Mouse (Mus musculus) limb, embryonic 13.5 days (tissue): Measurements from ENCODE around the gene Rmi2. TPM values are rescaled to one million over a fixed set of nuclear protein-coding genes. Genes with fewer than 3 reads are reported as not detected.
A peak's percentile ranks its signal among the peaks of the same experiment; 100 is the strongest.

Source experiments
- ATAC-seq: fragments of 200-750 bp; cut with Nextera tagmentation; 2 replicates; pipeline ENCODE4 v1.8.0; 2017; ENCODE audit warnings: low read depth, moderate number of reproducible peaks, moderate TSS enrichment; ENCODE audit not compliant: low FRiP score
- H3K27ac ChIP-seq: fragments of 300-500 bp; sonication (generic); 2 replicates; pipeline ENCODE4 v1.5.1; 2015; ENCODE audit warnings: inconsistent platforms, mild to moderate bottlenecking, moderate library complexity
- H3K27me3 ChIP-seq: fragments of 300-500 bp; sonication (generic); 2 replicates; pipeline ENCODE4 v1.6.1; 2015; ENCODE audit warnings: mild to moderate bottlenecking, inconsistent platforms
- H3K36me3 ChIP-seq: fragments of 300-500 bp; sonication (generic); 2 replicates; pipeline ENCODE4 v1.6.1; 2015; ENCODE audit warnings: inconsistent platforms, mild to moderate bottlenecking, moderate library complexity
- H3K4me1 ChIP-seq: fragments of 300-500 bp; sonication (generic); 2 replicates; pipeline ENCODE4 v1.6.1; 2015; ENCODE audit warnings: inconsistent platforms
- H3K4me2 ChIP-seq: fragments of 300-500 bp; sonication (generic); replicated peaks from 2 replicates; pipeline ENCODE4 v1.6.1; 2015; ENCODE audit warnings: inconsistent platforms, mild to moderate bottlenecking, moderate library complexity
- H3K4me3 ChIP-seq: fragments of 300-500 bp; sonication (generic); 2 replicates; pipeline ENCODE4 v1.5.1; 2015; ENCODE audit warnings: moderate library complexity, mild to moderate bottlenecking, inconsistent platforms
- H3K9ac ChIP-seq: fragments of 300-500 bp; sonication (generic); 2 replicates; pipeline ENCODE4 v1.6.1; 2015; ENCODE audit warnings: mild to moderate bottlenecking, inconsistent platforms
- H3K9me3 ChIP-seq: fragments of 300-500 bp; sonication (generic); 2 replicates; pipeline ENCODE4 v1.6.1; 2016; ENCODE audit warnings: inconsistent platforms
- WGBS: fragments of 180-500 bp; shearing (Covaris S2); methylation state at CpG from one replicate; pipeline ENCODE4 v1.1.7; 2015; 5-methylcytosine and 5-hydroxymethylcytosine counted together
- polyA plus RNA-seq: library from polyadenylated mRNA; unstranded; fragments of >200 nt; fragmentation: Nextera tagmentation; extraction: Ambion mirVana; gene quantifications from 2 replicates; pipeline ENCODE4 v1.2.1, GENCODE M21; 2015

Rmi2 gene
- polyA plus RNA-seq, 1 experiment from 2014 or later, result 4.8 TPM

DNA sequence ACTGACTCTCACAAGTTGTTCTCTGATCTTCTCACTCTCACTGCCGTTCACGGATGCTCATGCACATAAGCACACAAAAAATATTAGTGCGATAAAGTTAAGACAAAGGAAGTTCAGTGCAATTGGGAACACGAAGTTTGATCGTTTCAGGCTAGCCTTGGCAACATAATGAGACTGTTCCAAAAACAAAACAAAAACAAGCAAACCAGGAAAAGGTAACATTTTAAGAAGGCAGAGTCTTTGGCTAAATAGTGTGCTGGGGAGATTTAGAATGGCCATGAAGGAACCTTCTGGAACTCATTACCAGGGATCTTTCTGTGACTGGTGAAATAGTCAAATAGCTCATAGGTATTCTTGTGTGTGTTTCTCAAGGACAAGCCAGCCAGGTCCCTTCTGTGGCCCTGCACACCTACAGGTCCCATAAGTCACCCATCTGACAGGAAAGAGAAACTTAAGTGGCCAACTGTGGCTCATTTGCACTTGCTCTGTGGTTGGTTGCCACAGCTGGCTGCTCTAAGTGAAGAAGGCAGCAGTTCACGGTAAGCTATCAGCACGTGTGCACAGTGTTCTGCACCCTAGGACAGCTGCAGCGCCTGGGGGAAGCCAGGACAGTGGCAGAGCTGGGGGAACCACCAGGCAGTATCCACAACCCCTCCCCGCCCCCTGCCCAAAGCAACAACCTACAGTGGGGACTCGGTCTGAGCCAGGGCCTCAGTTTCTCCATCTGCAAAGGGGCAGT lies 28.9 kb upstream of the Rmi2 start, which contains the start of gene Prm1:
Gene Prm1, minus strand, starts transcription at position 51 of the 739 bp plus-strand sequence.
- ATAC-seq, result no peak
- Histone ChIP-seq H3K27ac (no peak within 1 kb of the TSS), H3K9ac (peak within 1 kb of the TSS; percentile 35; the same call in 1 of the 2 replicates), H3K36me3 (no peaks in the 10 kb centered on the region), H3K4me1 (peaks cover 11% of the 10 kb centered on the region), H3K4me2 (no peak within 1 kb of the TSS), H3K4me3 (no peak within 1 kb of the TSS), H3K27me3 (no peaks in the 10 kb centered on the region), H3K9me3 (no peaks in the 10 kb centered on the region)
- WGBS, result 70% methylated on average over 10 of the region's 10 CpGs

- H3K36me3 ChIP-seq, result no peaks in the 10 kb centered on the region
- no peaks in the 10 kb centered on the region for H3K9me3 ChIP-seq
- no peak for ATAC-seq
- H3K4me1 ChIP-seq, result peaks cover 11% of the 10 kb centered on the region
- H3K27me3 ChIP-seq, result no peaks in the 10 kb centered on the region
- no peak overlapping the region for H3K27ac ChIP-seq
- H3K4me2 ChIP-seq, result no peak overlapping the region
- no peak overlapping the region for H3K4me3 ChIP-seq
- no peak overlapping the region for H3K9ac ChIP-seq
- WGBS, result 100% methylated on average over 1 of the region's 1 CpGs
These were observed 24.5 kb upstream of the Rmi2 start for GRCm38 (mm10) chr16:10810376-10810775.

DNA sequence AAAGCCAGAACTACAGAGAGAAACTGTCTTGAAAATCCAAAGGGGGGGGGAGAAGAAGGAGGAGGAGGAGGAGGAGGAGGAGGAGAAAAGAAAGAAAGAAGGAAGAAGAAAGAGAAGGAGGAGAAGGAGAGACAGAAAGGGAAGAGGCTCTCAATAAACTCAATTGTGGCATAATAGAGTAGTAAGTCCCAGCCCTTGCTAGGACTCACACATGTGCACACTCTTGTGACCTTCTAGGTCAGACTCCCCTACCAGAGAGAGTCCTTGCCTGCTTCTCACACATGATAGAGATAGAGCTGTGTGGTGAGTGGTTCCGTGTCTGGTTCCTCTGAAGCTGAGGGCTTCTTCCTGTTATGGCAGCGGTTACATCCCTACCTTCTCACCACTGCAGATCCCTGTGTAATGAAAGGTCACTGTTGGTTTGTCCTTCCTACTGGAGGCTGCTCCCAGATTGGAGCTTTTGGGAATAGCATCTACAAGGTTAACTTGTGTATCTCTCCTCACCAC lies 21.9 kb upstream of the Rmi2 start, which contains the start of gene Gm11172:
Gene Gm11172, plus strand, starts transcription at position 51 of the 507 bp plus-strand sequence.
- no peaks in the 10 kb centered on the region for H3K36me3 ChIP-seq
- no peaks in the 10 kb centered on the region for H3K4me1 ChIP-seq
- no peaks in the 10 kb centered on the region for H3K9me3 ChIP-seq
- H3K9ac ChIP-seq, result no peak within 1 kb of the TSS
- H3K4me3 ChIP-seq, result no peak within 1 kb of the TSS
- H3K27me3 ChIP-seq, result no peaks in the 10 kb centered on the region
- no peak within 1 kb of the TSS for H3K27ac ChIP-seq
- 85% methylated on average over 2 of the region's 2 CpGs for WGBS
- H3K4me2 ChIP-seq, result no peak within 1 kb of the TSS
- no peak for ATAC-seq

- Histone ChIP-seq H3K4me1 (no peaks in the 10 kb centered on the region), H3K4me3 (no peak overlapping the region), H3K4me2 (no peak overlapping the region), H3K27ac (no peak overlapping the region), H3K9ac (no peak overlapping the region), H3K27me3 (no peaks in the 10 kb centered on the region), H3K9me3 (no peaks in the 10 kb centered on the region), H3K36me3 (no peaks in the 10 kb centered on the region)
- WGBS, result 82% methylated on average over 4 of the region's 4 CpGs
- no peak for ATAC-seq
These were observed 21.1 kb upstream of the Rmi2 start for GRCm38 (mm10) chr16:10813726-10814125.

GRCm38 (mm10) chr16:10814864-10815263 lies 20.0 kb upstream of the Rmi2 start:
- H3K9ac ChIP-seq, result no peak overlapping the region
- no peak overlapping the region for H3K4me3 ChIP-seq
- H3K4me2 ChIP-seq, result no peak overlapping the region
- no peak for ATAC-seq
- no peaks in the 10 kb centered on the region for H3K9me3 ChIP-seq
- no peaks in the 10 kb centered on the region for H3K36me3 ChIP-seq
- no peaks in the 10 kb centered on the region for H3K4me1 ChIP-seq
- H3K27ac ChIP-seq, result no peak overlapping the region
- WGBS, result 76% methylated on average over 4 of the region's 4 CpGs
- no peaks in the 10 kb centered on the region for H3K27me3 ChIP-seq

DNA sequence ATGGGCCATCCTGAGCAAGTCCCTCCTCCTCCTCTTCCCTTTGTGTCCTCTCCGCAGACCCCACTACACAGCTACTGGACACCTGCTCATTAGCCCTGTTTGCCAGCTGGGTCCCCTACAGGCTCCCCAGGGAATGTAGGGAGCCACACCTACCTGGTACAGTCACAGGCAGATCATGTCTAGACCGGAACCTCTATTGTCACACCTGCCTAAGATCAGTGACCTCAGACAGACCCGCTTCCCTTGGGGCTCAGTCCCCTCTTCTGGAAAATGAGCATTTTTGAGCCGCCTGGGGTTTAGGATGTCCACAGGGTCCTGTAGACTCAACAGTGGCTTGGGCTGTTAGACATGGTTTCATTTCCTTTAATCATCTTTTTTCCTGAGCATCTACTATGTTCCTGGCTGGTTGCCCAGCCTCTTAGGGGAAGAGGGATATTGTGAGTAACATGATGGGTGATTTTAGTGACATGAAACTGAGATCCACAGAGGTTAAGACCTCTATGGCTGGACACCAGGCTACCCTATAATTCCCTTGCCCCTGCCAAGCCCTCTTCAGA lies 16.2 kb upstream of the Rmi2 start:
- no peak overlapping the region for H3K4me3 ChIP-seq
- 80% methylated on average over 4 of the region's 4 CpGs for WGBS
- peaks cover 9% of the 10 kb centered on the region for H3K4me1 ChIP-seq
- no peaks in the 10 kb centered on the region for H3K36me3 ChIP-seq
- H3K4me2 ChIP-seq, result no peak overlapping the region
- H3K9ac ChIP-seq, result no peak overlapping the region
- H3K9me3 ChIP-seq, result 0 out of 2 replicates have a peak, but pooled peaks cover 3% of the 10 kb centered on the region
- no peaks in the 10 kb centered on the region for H3K27me3 ChIP-seq
- no peak overlapping the region for H3K27ac ChIP-seq
- no peak for ATAC-seq

GRCm38 (mm10) chr16:10819966-10820365 lies 14.9 kb upstream of the Rmi2 start:
- WGBS, result 73% methylated on average over 3 of the region's 3 CpGs
- no peaks in the 10 kb centered on the region for H3K36me3 ChIP-seq

GRCm38 (mm10) chr16:10821387-10821786 lies 13.5 kb upstream of the Rmi2 start:
- Histone ChIP-seq H3K27ac (no peak overlapping the region), H3K27me3 (no peaks in the 10 kb centered on the region), H3K9ac (no peak overlapping the region), H3K4me3 (no peak overlapping the region), H3K4me2 (no peak overlapping the region), H3K4me1 (peaks cover 25% of the 10 kb centered on the region), H3K9me3 (0 out of 2 replicates have a peak, but pooled peaks cover 3% of the 10 kb centered on the region), H3K36me3 (no peaks in the 10 kb centered on the region)
- WGBS, result 37% methylated on average over 4 of the region's 4 CpGs
- no peak for ATAC-seq

More at GRCm38 (mm10) chr16:10819966-10820365, 14.9 kb upstream of the Rmi2 start:
- Histone ChIP-seq H3K4me2 (no peak overlapping the region), H3K27ac (no peak overlapping the region), H3K4me3 (no peak overlapping the region), H3K9ac (no peak overlapping the region), H3K9me3 (0 out of 2 replicates have a peak, but pooled peaks cover 3% of the 10 kb centered on the region), H3K27me3 (no peaks in the 10 kb centered on the region), H3K4me1 (peaks cover 12% of the 10 kb centered on the region)
- no peak for ATAC-seq

- 92% methylated on average over 1 of the region's 1 CpGs for WGBS
These were observed 10.3 kb upstream of the Rmi2 start for GRCm38 (mm10) chr16:10824536-10824935.

DNA sequence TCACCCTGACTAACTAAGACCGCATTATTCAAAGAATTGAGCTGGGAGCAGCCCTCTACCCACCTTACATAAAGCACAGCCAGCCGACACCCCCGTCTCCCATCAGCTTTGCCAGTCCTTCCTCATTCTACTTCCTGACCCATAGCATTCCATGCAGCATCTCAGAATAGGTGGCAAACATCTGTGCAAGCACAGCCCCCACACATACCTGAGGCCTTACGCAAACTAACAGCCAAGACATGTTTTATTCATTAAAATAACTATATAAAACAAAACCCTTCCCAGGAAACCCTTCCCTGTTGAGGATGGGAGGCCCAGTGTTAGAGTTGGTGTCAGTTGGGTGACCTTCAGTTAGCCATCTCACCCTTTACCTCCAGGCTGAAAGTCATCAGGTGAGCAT lies 9.0 kb upstream of the Rmi2 start:
- Histone ChIP-seq H3K27me3 (no peaks in the 10 kb centered on the region), H3K36me3 (no peaks in the 10 kb centered on the region), H3K9me3 (0 out of 2 replicates have a peak, but pooled peaks cover 3% of the 10 kb centered on the region), H3K9ac (no peak overlapping the region), H3K27ac (peak overlapping the region; percentile 28; the same call in 1 of the 2 replicates), H3K4me1 (peaks cover 33% of the 10 kb centered on the region), H3K4me2 (no peak overlapping the region), H3K4me3 (no peak overlapping the region)
- 54% methylated on average over 4 of the region's 4 CpGs for WGBS
- peak; percentile 58; the same call in 1 of the 2 replicates for ATAC-seq

More at GRCm38 (mm10) chr16:10824536-10824935, 10.3 kb upstream of the Rmi2 start:
- Histone ChIP-seq H3K9me3 (0 out of 2 replicates have a peak, but pooled peaks cover 3% of the 10 kb centered on the region), H3K4me1 (peaks cover 34% of the 10 kb centered on the region), H3K9ac (no peak overlapping the region), H3K27me3 (no peaks in the 10 kb centered on the region), H3K4me3 (no peak overlapping the region), H3K4me2 (no peak overlapping the region), H3K36me3 (no peaks in the 10 kb centered on the region), H3K27ac (no peak overlapping the region)
- ATAC-seq, result no peak

- 93% methylated on average over 9 of the region's 9 CpGs for WGBS
- H3K4me1 ChIP-seq, result peaks cover 25% of the 10 kb centered on the region
These were observed 7.6 kb upstream of the Rmi2 start for GRCm38 (mm10) chr16:10827269-10827668.

GRCm38 (mm10) chr16:10827766-10828460 lies 6.9 kb upstream of the Rmi2 start:
- WGBS, result 78% methylated on average over 7 of the region's 7 CpGs
- H3K9me3 ChIP-seq, result 0 out of 2 replicates have a peak, but pooled peaks cover 3% of the 10 kb centered on the region
- no peak overlapping the region for H3K27ac ChIP-seq
- no peaks in the 10 kb centered on the region for H3K27me3 ChIP-seq
- ATAC-seq, result no peak
- H3K4me1 ChIP-seq, result peaks cover 25% of the 10 kb centered on the region
- no peak overlapping the region for H3K9ac ChIP-seq
- no peak overlapping the region for H3K4me2 ChIP-seq
- no peak overlapping the region for H3K4me3 ChIP-seq
- no peaks in the 10 kb centered on the region for H3K36me3 ChIP-seq

More at GRCm38 (mm10) chr16:10827269-10827668, 7.6 kb upstream of the Rmi2 start:
- H3K27me3 ChIP-seq, result no peaks in the 10 kb centered on the region
- H3K4me2 ChIP-seq, result no peak overlapping the region
- no peaks in the 10 kb centered on the region for H3K36me3 ChIP-seq
- H3K9me3 ChIP-seq, result 0 out of 2 replicates have a peak, but pooled peaks cover 3% of the 10 kb centered on the region
- no peak overlapping the region for H3K4me3 ChIP-seq
- H3K9ac ChIP-seq, result no peak overlapping the region
- no peak overlapping the region for H3K27ac ChIP-seq
- ATAC-seq, result no peak
